Mouse (Mus musculus): Measurements from ENCODE around the gene Zfp36l2.

Zfp36l2 gene

GRCm38 (mm10) chr17:84154302-84155028, 33.3 kb downstream of the Zfp36l2 start:
- in situ Hi-C loops (cut with MseI, MboI), result no loop called here

DNA sequence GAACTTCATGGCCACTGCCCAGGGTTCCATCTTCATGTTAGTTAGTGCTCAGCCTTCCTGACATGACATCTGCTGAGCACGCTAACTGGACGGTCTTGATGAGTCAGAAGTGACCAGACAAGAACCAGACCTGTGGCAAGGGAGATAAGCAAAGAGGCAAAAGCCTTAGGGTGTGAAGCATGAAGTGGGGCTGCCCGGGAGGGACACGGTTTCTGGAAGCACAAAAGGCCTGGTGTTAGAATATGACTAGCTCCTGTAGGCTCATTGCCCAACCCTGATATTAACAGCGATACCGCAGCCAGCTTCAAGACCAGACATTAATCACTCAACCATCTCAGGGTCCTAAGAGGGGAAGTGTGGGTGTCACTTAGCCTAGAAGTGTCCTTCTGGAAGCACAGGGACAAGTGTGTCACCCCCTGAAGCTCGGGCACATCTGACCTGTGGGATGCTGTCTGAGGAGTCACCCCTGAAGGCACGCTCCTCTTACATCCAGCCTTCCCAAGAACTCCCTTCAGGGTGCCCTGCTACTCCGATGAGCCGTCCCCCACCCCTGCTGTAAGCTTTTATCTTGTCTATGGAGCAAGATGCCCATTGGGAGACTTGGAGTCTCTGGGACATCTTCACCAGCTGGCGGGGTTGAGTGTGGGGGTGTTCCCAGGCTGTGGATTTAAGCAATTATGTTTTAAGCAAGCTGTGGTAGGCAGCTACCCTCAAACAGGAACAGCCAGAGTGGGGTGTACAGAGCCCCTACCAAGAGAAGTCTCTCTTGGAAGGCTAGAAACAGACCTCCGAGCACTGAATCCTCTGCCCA, 34.6 kb downstream of the Zfp36l2 start:
- in situ Hi-C loops (cut with MseI, MboI), result no loop called here

- in situ Hi-C loops (cut with MseI, MboI), result no loop called here
Measured at GRCm38 (mm10) chr17:84152206-84152975, 35.4 kb downstream of the Zfp36l2 start.

DNA sequence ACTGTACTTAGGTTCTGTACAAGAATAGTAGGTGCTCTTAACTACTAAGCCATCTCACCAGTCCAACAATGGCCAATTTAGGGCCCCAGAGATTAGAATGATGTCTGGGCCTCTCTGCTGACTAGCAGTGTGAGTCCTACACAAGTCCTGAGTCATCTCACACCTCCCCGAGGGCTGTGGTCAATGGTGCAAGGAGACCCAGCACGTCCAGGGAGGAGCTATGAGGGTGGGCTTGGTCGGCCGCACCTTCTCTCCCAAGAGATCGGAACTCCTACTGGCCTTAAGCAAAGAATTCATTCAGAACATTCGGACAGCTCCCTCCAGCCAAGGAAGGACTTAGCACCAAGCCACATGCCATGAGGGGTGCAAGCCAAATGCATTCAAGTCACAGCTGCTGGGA, 36.4 kb downstream of the Zfp36l2 start:
- in situ Hi-C loops (cut with MseI, MboI), result no loop called here

DNA sequence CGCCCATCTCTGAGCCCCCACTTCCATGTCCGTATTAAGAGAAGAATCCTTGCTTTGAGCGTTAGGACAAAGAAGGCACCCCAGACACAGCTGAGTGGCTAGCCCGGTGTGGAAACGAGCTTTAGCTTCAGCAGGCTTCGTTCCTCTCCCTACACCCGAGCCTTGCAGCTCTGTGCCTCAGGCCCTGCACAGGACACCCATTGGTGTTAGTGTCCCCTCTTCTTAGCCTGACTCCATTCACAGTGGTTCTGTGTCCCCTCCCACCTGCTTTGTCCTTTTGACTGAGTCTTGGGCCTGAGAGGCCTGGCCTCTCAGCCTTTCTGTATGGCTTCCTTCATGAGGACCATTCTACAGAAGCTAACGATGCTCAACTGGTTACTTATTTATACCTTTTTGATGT, 37.5 kb downstream of the Zfp36l2 start:
- in situ Hi-C loops (cut with MseI, MboI), result no loop called here

- in situ Hi-C loops (cut with MseI, MboI), result no loop called here
Measured at GRCm38 (mm10) chr17:84149566-84149965, 38.2 kb downstream of the Zfp36l2 start.

DNA sequence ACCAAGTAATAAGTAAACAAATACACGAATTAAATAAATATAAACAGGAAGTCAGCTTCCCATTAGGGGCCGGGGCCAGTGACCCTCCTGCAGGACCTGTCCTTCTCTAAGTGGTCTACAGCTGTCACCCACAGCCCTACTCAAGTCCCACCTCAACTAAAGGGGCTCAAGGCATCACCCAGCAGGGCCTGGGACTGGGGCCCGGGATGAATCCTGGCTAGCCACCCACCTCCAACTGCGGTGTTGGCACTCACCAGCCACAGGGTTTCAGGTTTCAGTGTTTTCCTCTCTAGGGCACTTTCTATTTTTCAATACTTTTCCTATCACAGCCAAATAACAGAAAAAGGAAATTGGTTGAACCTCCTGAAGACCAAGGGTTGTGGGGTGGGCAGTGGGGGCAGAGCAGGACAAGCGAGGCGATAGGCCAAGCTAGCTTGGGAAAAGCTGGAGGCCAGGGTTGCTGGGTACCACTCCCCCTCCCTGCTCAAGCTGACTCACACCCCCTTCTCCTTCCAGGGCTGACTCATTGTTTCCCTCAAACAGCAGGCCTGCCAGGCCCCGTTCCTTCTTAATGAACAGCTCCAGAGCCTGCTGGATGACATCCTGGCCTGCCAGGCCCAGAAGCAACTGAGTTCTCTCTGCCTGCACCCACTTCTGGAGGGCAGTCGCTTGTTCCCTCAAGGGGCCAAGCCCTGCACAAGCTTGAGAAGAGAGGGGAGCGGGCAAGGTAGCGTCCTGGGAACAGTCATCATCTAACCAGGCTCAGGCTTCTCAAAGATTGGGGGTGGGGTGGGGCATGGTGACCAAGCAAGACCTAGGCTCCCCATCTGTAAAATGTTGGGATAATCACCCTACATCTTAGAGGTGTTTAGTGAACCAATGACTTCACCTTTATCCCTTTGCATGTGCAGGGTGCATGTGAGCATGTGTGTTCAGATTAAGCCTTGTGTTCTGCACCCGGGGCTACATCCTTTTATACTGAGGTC, 39.0 kb downstream of the Zfp36l2 start:
- in situ Hi-C loops (cut with MseI, MboI), result no loop called here

GRCm38 (mm10) chr17:84147183-84148108, 40.3 kb downstream of the Zfp36l2 start:
- in situ Hi-C loops (cut with MseI, MboI), result no loop called here

DNA sequence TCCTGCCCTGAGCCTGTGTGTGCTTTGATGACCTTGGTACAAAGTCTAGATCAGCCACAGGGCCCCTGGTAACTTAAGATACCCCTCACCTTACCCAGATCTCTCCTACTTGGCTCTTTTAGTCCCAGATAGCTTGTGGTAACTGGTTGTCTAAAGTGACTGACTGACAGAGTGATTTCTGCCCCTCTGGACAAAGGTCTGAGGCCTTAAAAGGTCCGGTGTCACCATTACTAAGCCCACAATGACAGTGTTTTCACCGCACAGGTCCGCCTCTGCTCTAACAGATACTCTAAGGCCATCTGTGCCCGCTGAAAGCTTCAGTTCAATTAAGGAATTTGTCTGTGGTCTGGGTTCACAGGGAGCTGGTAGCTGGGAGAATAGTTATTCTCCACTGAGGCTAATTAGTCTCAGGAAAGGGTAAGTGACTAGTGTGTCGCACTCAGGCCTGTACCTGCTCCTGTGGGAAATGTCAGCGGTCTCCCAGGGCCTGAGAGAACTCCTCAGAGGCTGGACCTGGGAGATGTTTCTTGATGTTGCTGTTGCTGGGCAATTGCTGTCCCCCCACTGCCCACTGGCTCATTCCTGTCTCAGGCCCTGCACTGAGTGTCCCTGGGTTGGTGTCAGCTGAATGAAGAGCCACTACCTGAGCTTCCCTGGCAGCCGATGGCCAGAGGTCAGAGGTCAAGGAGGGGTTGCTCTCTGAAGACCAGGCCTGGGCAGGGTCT, 41.1 kb downstream of the Zfp36l2 start:
- in situ Hi-C loops (cut with MseI, MboI), result no loop called here

- in situ Hi-C loops (cut with MseI, MboI), result no loop called here
Measured at GRCm38 (mm10) chr17:84145826-84146287, 41.9 kb downstream of the Zfp36l2 start.

DNA sequence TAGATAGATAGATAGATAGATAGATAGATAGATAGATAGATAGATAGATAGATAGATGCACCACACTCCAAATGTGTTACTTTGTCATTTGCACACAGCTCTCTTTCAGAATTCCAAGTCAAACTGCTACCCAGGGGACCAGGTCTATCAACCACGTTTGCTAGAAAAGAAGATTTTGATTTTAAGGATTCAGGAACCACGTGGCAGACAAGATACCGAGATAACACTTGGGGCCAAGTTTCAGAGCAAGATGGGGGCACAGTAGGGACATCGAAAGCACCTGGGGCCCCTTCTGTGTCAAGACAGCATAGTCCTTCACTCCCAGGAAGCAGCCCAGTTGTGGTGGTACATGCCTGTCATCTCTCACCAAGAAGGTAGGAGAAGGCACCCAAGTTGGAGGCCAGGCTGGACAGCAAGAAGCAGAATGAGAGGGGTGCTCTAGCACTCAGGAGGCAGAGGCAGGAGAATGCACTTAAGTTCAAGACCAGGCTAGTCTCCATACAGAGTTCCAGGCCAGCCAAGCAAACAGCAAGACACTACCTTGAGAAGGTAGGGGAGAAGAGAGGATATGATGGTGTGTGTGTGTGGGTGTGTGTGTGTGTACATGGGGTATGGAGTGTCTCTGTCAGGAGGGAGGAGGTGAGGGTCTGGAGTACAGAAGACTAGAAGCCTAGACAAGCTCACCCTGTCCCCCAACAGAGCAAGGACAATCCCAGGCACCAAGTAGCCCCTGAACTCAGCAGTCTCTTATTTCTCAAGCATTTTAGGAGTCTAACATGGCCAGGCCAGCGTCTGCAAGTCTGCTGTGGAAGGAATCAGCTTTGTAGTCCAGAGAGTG, 42.8 kb downstream of the Zfp36l2 start:
- in situ Hi-C loops (cut with MseI, MboI), result no loop called here

DNA sequence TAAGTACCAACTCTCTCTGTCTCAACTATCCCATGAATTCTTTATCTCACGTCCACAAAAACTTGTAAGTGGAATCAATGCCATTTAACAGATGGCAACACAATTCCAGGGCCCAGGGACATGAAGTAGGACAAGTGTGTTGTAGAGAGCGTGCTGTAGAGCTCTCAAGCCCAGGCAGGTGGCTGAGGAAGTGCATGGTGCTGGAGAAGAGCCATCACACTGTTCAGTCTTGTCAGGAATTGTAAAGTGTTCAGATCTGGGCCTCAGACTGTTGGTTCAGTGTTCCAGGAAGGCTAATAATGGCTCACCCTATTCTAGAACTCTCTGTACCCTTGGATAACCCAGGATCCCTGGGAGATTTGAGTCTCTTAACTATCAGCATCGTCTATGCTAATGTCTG, 43.6 kb downstream of the Zfp36l2 start:
- in situ Hi-C loops (cut with MseI, MboI), result no loop called here

DNA sequence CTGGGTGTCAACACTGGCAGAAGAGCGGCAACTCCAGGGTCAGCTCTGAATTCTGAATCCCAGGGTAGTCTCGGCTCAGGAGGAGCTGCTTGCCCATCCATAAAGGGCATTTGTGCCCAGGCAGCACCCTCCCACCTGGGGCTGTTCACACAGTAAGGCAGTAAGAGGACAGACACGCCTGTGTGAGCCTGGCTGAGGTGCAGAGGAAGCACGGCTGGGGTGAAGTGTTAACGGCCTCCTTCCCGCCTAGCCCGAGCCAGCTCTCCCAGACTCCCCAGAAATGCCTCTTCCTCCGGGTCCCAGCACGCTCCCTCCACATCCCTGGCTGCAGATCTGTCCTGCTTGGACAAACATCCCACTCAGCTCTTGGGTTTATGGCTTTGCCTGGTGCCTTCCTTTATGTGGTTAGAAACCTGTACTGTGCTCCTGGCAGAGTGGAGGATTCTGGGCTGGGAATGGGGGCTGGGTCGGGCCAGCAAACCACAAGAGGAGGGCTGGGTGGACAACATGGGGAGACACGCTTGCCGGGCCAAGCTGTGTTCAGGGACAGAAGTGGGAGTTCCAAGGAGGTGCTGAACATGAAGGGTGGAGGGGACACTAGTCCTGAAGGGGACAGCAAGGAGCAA, 44.4 kb downstream of the Zfp36l2 start:
- in situ Hi-C loops (cut with MseI, MboI), result no loop called here

DNA sequence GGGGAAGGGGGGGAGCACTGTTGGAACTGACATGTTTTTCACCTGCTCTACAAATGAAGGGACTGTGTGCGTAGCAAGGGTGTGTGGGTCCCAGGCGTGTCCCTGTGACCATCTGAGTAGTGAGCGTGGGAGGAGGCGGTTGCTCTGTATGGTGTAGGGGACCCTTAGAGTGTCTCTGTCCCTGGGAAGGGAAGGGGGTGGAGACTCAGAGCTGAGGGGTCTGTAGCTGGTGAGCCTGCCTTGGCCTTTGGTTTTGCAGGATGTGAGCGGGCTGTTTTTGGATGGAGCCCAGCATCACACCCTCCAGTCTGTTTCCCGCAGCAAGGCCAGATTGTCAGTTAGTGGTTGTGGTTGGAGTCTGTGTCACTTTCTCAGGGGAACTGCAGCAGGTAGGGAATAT, 46.1 kb downstream of the Zfp36l2 start:
- in situ Hi-C loops (cut with MseI, MboI), result no loop called here

- in situ Hi-C loops (cut with MseI, MboI), result no loop called here
Measured at GRCm38 (mm10) chr17:84140822-84141507, 46.8 kb downstream of the Zfp36l2 start.

- in situ Hi-C loops (cut with MseI, MboI), result no loop called here
Measured at GRCm38 (mm10) chr17:84137393-84138171, 50.2 kb downstream of the Zfp36l2 start.
